Comparison of ENCODE assay signal across 8 mouse cellular contexts in genomic region chr1:171032691-171033090, GRCm38 (mm10). TPM values are rescaled to one million over a fixed set of nuclear protein-coding genes. Genes with fewer than 3 reads are reported as not detected.
DNase-seq lines count a peak whose midpoint lies in the region; ATAC-seq and TF ChIP-seq lines count a peak whose summit lies in the region.

No protein-coding gene starts in this region.

- TF ChIP-seq CTCF in C2C12 (IDR thresholded peaks at IDR 0.05; ENCODE audit: control insufficient read depth, insufficient read depth, insufficient read length), result no peak
- no peak for TF ChIP-seq CTCF in small intestine, adult 2 months (IDR thresholded peaks at IDR 0.05; ENCODE audit: extremely low read depth, insufficient read length, insufficient replicate concordance, low read depth, low read length)

- intact Hi-C loops in heart, postnatal 10 days (cut with DNase I), result no loop called here

- no peak for ATAC-seq in heart, embryonic 11.5 days (replicated peaks; ENCODE audit: insufficient number of reproducible peaks, low FRiP score, low TSS enrichment)

- H3K36me3 ChIP-seq in heart, embryonic 11.5 days (ENCODE audit: control insufficient read depth, insufficient read depth, low read length), result no peaks in the 10 kb centered on the region
- no peaks in the 10 kb centered on the region for H3K36me3 ChIP-seq in C2C12 (ENCODE audit: control insufficient read depth, insufficient read depth)
- no peaks in the 10 kb centered on the region for H3K36me3 ChIP-seq in limb, embryonic 10.5 days
- no peaks in the 10 kb centered on the region for H3K36me3 ChIP-seq in small intestine, adult 2 months (ENCODE audit: control insufficient read depth, insufficient read depth, low read length)

- H3K4me1 ChIP-seq in heart, embryonic 11.5 days (ENCODE audit: control insufficient read depth, insufficient read depth, low read length), result 0 out of 2 replicates have a peak, but pooled peaks cover 2% of the 10 kb centered on the region
- peaks cover 21% of the 10 kb centered on the region for H3K4me1 ChIP-seq in limb, embryonic 10.5 days
- peaks cover 4% of the 10 kb centered on the region; the same call in 1 of the 2 replicates for H3K4me1 ChIP-seq in small intestine, adult 2 months (ENCODE audit: control insufficient read depth, insufficient read depth, insufficient read length, low read length)

- H3ac ChIP-seq in C2C12 (ENCODE audit: control insufficient read depth, insufficient read length, low read depth), result no peak overlapping the region

- H3K27ac ChIP-seq in heart, embryonic 11.5 days (ENCODE audit: low read depth, low read length), result no peak overlapping the region
- H3K27ac ChIP-seq in limb, embryonic 10.5 days, result no peak overlapping the region
- H3K27ac ChIP-seq in small intestine, adult 2 months (ENCODE audit: insufficient read depth, low read depth, low read length), result no peak overlapping the region

- peak overlapping the region; percentile 63 for H3K4me3 ChIP-seq in heart, embryonic 11.5 days (ENCODE audit: low read depth, low read length)
- peak overlapping the region; percentile 27 for H3K4me3 ChIP-seq in C2C12 (ENCODE audit: insufficient read depth, poor library complexity, severe bottlenecking)
- H3K4me3 ChIP-seq in limb, embryonic 10.5 days, result peak overlapping the region; percentile 60
- H3K4me3 ChIP-seq in small intestine, adult 2 months (ENCODE audit: low read depth, low read length), result peak overlapping the region; percentile 61

- no peaks in the 10 kb centered on the region for H3K79me3 ChIP-seq in C2C12 (ENCODE audit: low read depth)

- peak overlapping the region; percentile 98 for H3K4me2 ChIP-seq in heart, embryonic 11.5 days

- no peak for TF ChIP-seq POLR2A in small intestine, adult 2 months (IDR thresholded peaks at IDR 0.05; ENCODE audit: low read depth, low read length)

- peaks cover 33% of the 10 kb centered on the region for H3K27me3 ChIP-seq in heart, embryonic 11.5 days (ENCODE audit: control insufficient read depth, insufficient read depth, low read length)
- H3K27me3 ChIP-seq in C2C12 (ENCODE audit: control insufficient read depth, insufficient read depth, insufficient read length), result no peaks in the 10 kb centered on the region
- peaks cover 69% of the 10 kb centered on the region for H3K27me3 ChIP-seq in limb, embryonic 10.5 days (ENCODE audit: low read depth, poor library complexity, severe bottlenecking)
- peaks cover 7% of the 10 kb centered on the region; the same call in 1 of the 2 replicates for H3K27me3 ChIP-seq in small intestine, adult 2 months (ENCODE audit: control insufficient read depth, insufficient read depth, low read length)

- DNase-seq in heart, postnatal 10 days, result no peak
- DNase-seq in cerebellum, postnatal 36 days, result peak; percentile 24 to 29
- no peak for DNase-seq in limb, embryonic 10.5 days (ENCODE audit: low spot score)
- DNase-seq in c-Kit-positive CD71-positive TER-119-positive erythroid progenitor cells, embryonic 14.5 days (ENCODE audit: low spot score), result no peak
- no peak for DNase-seq in lung, postnatal 25 days (ENCODE audit: low spot score)

- peak overlapping the region; percentile 6; the same call in 1 of the 2 replicates for H3K9ac ChIP-seq in heart, embryonic 11.5 days (ENCODE audit: low read depth, low read length)

- H3K9me3 ChIP-seq in heart, embryonic 11.5 days (replicated peaks; ENCODE audit: control insufficient read depth, low read length), result no peaks in the 10 kb centered on the region
- H3K9me3 ChIP-seq in limb, embryonic 10.5 days (replicated peaks), result no peaks in the 10 kb centered on the region

- no peaks in the 10 kb centered on the region for H3K79me2 ChIP-seq in C2C12 (ENCODE audit: control insufficient read depth, insufficient read depth)

- 8% methylated on average over 10 of the region's 10 CpGs for WGBS in heart, embryonic 11.5 days (ENCODE audit: insufficient replicate concordance)
- WGBS in limb, embryonic 10.5 days, result 6% methylated on average over 10 of the region's 10 CpGs
- 6% methylated on average over 10 of the region's 10 CpGs for WGBS in small intestine, adult 2 months

TF ChIP-seq in C2C12, 6 proteins besides CTCF, POLR2A, EP300 and RAD21:
- TF ChIP-seq FOSL1 (IDR thresholded peaks at IDR 0.05; ENCODE audit: insufficient read depth, low read length, poor library complexity, severe bottlenecking) (no peak), MAX (IDR thresholded peaks at IDR 0.05) (no peak), CEBPB (IDR thresholded peaks at IDR 0.05; ENCODE audit: low read depth) (no peak), USF1 (IDR thresholded peaks at IDR 0.05; ENCODE audit: low read depth) (no peak)

RNA-seq across cellular contexts. Expression of gene Fcgr4, which starts 14.0 kb away (rescaled TPM):
- polyA plus RNA-seq in heart, embryonic 11.5 days (2014; fragmentation: Nextera tagmentation; extraction: Ambion mirVana), result 0.23 TPM in 1 of 2 replicates, not detected in the other
- not detected for total RNA-seq in heart, postnatal 10 days (2021)
- 1.0 TPM for polyA plus RNA-seq in C2C12 (2012; fragmentation: generic; extraction: Trizol)
- polyA plus RNA-seq in limb, embryonic 10.5 days (2016; fragmentation: Nextera tagmentation; extraction: Ambion mirVana), result 0.11 TPM in 1 of 2 replicates, not detected in the other
- polyA plus RNA-seq in small intestine, adult 2 months (2012; rRNA removed), result 2.5 and 2.8 TPM in 2 replicates

RNA-seq across cellular contexts. Expression of gene Fcgr3, which starts 32.0 kb away (rescaled TPM):
- polyA plus RNA-seq in heart, embryonic 11.5 days (2014; fragmentation: Nextera tagmentation; extraction: Ambion mirVana), result 3.8 and 4.4 TPM in 2 replicates
- total RNA-seq in heart, postnatal 10 days (2021), result 1 to 10 TPM; 7.4 to 8.9 TPM
- polyA plus RNA-seq in C2C12 (2012; fragmentation: generic; extraction: Trizol), result not detected
- 3.0 and 3.3 TPM in 2 replicates for polyA plus RNA-seq in limb, embryonic 10.5 days (2016; fragmentation: Nextera tagmentation; extraction: Ambion mirVana)
- polyA plus RNA-seq in small intestine, adult 2 months (2012; rRNA removed), result 4.9 and 6.7 TPM in 2 replicates

RNA-seq across cellular contexts. Expression of gene Fcgr2b, which starts 56.3 kb away (rescaled TPM):
- polyA plus RNA-seq in heart, embryonic 11.5 days (2014; fragmentation: Nextera tagmentation; extraction: Ambion mirVana), result 0.59 TPM in 1 of 2 replicates, not detected in the other
- 1 to 10 TPM; 3.1 to 3.9 TPM for total RNA-seq in heart, postnatal 10 days (2021)
- 0.06 TPM for polyA plus RNA-seq in C2C12 (2012; fragmentation: generic; extraction: Trizol)
- polyA plus RNA-seq in limb, embryonic 10.5 days (2016; fragmentation: Nextera tagmentation; extraction: Ambion mirVana), result 0.19 TPM in 1 of 2 replicates, not detected in the other
- 3.6 and 4.3 TPM in 2 replicates for polyA plus RNA-seq in small intestine, adult 2 months (2012; rRNA removed)

Comparison
In these comparisons a context has a peak if more than half of its experiments do, and no peak if none do; other contexts are left out.
1. DNase-seq: peak in cerebellum, postnatal 36 days (2 of 2); none in heart, postnatal 10 days (0 of 2), limb, embryonic 10.5 days (single experiment), c-Kit-positive CD71-positive TER-119-positive erythroid progenitor cells, embryonic 14.5 days (single experiment) and lung, postnatal 25 days (single experiment).
2. Peak in every context shown above with its lines, with median percentiles within 50 percentile points of each other: H3K4me3 ChIP-seq.